Mouse (Mus musculus) ES-Bruce4 (cell line): ENCODE data around the gene Ctdnep1.

ENCODE experiments used
- CTCF ChIP-seq: IDR thresholded peaks from one replicate; pipeline ENCODE4 v1.8.1; 2011; ENCODE audit warnings: low read depth, low read length
- EP300 ChIP-seq: IDR thresholded peaks from 2 replicates; pipeline ENCODE4 v1.6.1; 2011; ENCODE audit warnings: low read depth, low read length; ENCODE audit not compliant: insufficient read depth

- no peak for TF ChIP-seq CTCF
- TF ChIP-seq EP300: no peak
Observed at GRCm38 (mm10) chr11:70015677-70016076, 34.7 kb downstream of the Ctdnep1 start.
